Mouse (Mus musculus) right cerebral cortex, postnatal 4 days (tissue): Measurements from ENCODE around the gene Fcgr2b.
"Not testable (repeated sequence)": the region's sequence is repeated elsewhere in the genome, so short reads cannot be mapped to it uniquely, and the experiment has no call there.

Experiments
- DNase-seq: peaks from one replicate; pipeline ENCODE4 v3.0.0-alpha.2; 2022

The Fcgr2b gene

DNA sequence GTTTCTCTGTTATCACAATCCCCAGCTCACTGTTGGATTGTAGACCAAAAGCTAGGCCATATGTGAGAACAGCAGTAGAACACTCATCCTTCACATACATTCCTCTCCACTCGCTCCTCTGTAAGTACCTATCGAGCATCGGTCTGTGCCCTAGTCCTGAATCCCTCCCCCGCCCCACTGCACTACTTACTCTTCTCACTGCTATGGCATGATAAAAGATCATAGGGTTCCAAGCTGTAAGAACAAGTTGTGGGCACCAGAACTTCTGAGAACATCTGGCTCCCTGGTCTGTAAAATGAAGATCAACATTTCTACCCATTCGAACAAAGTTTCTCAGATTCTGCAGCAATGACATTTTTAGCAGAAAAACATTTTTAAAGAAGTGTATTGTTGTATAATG, at the start of gene Fcgr2b:
TSS of gene Fcgr2b (minus strand) at position 101 of the 400 bp plus-strand sequence.
- no peak for DNase-seq

- DNase-seq, result no peak
These were observed 43.1 kb upstream of the Fcgr2b start for GRCm38 (mm10) chr1:171019311-171019950.

DNA sequence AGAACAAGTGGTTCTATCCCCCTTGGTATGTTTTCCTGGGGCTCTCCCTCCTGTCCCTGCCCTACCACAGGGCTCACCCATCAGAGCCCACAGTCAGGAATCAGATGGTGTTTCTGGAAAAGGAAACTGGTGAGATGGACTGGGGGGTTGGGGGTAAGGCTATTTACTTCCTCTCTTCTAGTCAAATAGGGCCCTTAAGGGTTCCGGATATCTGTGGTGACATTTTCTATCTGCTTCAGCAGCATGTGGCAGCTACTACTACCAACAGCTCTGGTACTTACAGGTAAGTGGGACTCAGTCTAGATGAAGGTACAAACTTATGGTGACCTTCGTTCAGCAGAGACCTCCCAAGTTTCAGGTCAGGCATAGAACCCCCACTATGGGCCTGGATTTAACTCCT, 42.4 kb upstream of the Fcgr2b start, which contains the start of gene Fcgr4:
TSS of gene Fcgr4 (plus strand) at position 184 of the 400 bp plus-strand sequence.
- no peak for DNase-seq

- DNase-seq, result no peak
These were observed 41.3 kb upstream of the Fcgr2b start for GRCm38 (mm10) chr1:171017468-171018158.

GRCm38 (mm10) chr1:171016676-171017356, 40.5 kb upstream of the Fcgr2b start:
- no peak for DNase-seq

- DNase-seq, result no peak
These were observed 35.4 kb upstream of the Fcgr2b start for GRCm38 (mm10) chr1:171011733-171012132.

GRCm38 (mm10) chr1:171006905-171007304, 30.6 kb upstream of the Fcgr2b start:
- DNase-seq, result no peak

- no peak for DNase-seq
These were observed 30.0 kb upstream of the Fcgr2b start for GRCm38 (mm10) chr1:171006335-171006734.

DNA sequence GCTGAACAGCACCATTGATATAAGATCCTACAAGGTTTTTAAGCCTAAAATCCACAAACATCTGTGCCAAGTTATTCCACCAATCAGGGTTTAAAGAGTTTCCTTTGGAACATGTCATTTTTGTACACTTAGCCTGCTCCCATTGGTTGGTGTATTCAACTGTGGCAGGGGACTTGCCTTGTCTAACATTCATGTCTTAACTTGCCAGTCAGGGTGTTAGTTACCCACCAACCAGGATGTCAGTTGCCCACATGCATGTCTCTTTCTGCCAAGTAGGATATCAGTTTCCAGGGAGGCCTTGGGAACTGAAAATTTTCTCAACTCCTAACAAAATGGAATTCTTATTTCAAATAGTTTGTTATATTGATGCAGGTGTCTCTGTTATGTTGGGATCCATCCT, 29.2 kb upstream of the Fcgr2b start:
- DNase-seq, result no peak

- DNase-seq, result no peak
These were observed 28.7 kb upstream of the Fcgr2b start for GRCm38 (mm10) chr1:171005081-171005480.

DNA sequence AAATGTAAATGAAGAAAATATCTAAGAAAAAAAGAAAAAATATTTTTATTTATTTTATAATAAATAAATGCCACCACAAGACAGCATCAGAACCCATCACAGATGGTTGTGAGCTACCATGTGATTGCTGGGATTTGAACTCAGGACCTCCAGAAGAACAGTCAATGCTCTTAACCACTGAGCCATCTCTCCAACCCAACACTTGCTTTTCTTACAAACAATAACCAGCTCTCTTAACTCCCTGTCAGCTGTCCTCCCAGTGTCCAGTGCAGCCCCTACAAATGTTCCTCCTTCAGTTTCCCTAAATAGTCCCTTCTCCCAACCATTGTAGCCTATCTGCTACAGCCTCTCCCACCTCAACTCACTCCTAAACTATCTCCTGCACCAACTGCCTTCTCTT, 23.5 kb upstream of the Fcgr2b start:
- DNase-seq, result no peak

GRCm38 (mm10) chr1:170997756-170998655, 21.7 kb upstream of the Fcgr2b start:
- DNase-seq, result peak; percentile 30

GRCm38 (mm10) chr1:170996753-170997152, 20.4 kb upstream of the Fcgr2b start:
- DNase-seq, result peak; percentile 33

DNA sequence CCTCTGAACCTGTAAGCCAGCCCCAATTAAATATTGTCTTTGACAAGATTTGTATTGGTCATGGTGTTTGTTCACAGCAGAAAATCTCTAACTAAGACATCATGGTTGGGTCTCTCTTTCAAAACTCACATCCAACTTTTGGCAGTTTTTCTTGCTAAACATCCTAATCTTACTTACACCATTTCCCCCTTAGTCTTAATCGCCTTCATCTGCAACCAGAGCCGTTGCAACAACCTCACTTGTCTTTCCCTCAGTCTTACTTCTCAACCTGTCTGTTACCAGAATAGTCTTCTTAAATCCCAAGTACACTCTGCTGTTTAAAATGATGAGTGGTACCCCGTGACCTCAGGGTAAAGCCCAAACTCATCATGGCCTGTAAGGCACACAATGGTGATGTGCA, 19.7 kb upstream of the Fcgr2b start:
- no peak for DNase-seq

- DNase-seq, result no peak
These were observed 16.2 kb upstream of the Fcgr2b start for GRCm38 (mm10) chr1:170992550-170992949.

DNA sequence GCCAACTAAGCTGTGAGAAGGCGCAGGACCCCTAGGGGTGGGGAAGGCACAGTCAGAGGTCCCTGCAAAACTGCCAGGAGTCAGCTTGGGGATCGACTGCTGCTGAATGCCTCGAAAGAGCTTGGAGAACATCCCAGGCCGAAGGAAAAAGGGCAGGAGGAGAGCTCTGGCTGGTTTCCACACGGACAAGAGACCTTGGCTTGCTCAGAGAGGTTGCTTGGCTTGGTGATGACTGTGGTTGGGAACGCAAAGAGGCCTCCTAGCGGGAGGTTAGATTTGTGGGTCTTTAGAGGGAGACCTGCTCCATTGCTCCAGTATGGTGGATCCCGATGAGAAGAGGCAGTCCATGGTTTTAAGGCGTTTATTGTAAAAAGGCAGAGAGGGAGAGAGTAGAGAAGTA, 13.3 kb upstream of the Fcgr2b start:
- DNase-seq, result no peak

- DNase-seq, result no peak
These were observed 9.5 kb upstream of the Fcgr2b start for GRCm38 (mm10) chr1:170985861-170986260.

- no peak for DNase-seq
These were observed 8.7 kb upstream of the Fcgr2b start for GRCm38 (mm10) chr1:170985092-170985491.

DNA sequence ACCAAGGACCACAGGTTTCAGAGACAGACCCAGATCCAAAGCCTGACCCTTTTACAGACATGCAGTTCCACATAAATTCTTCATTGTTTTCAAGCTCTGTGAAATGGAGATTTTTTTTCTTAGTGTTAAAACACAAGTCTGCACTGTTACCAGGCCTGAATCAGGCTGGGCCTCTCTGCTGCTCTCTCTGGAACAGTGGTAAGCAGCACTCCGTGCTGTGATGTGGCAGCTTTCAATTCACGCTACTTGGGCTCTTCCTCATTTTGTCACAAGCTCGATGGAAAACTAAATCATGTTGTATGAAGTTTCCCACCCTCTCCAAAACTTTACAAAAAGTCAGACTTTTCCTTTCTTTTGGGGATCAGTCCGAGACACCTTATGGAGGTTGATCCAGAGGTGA, 6.7 kb upstream of the Fcgr2b start:
- no peak for DNase-seq

- DNase-seq, result no peak
These were observed 6.0 kb upstream of the Fcgr2b start for GRCm38 (mm10) chr1:170982301-170982700.

DNA sequence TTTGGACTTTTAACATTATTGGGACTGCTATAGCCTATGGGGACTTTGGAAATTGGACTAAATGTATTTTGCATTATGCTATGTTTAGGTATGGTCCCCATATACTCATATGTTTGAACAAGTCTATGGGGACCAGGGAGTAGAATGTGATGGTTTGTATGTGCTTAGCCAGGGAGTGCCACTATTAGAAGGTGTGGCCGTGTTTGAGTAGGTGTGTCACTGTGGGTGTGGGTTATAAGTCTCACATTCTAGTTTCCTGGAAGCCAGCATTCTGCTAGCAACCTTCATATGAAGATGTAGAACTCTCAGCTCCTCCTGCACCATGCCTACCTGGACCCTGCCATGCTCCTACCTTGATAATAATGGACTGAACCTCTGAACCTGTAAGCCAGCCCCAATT, 5.3 kb upstream of the Fcgr2b start:
- not testable (repeated sequence) for DNase-seq

GRCm38 (mm10) chr1:170978601-170979000, 2.3 kb upstream of the Fcgr2b start:
- DNase-seq, result no peak

GRCm38 (mm10) chr1:170975751-170976161, 591 bp downstream of the Fcgr2b start:
- DNase-seq, result no peak
